ENCODE assay signal across 8 mouse cellular contexts in the genomic region with DNA sequence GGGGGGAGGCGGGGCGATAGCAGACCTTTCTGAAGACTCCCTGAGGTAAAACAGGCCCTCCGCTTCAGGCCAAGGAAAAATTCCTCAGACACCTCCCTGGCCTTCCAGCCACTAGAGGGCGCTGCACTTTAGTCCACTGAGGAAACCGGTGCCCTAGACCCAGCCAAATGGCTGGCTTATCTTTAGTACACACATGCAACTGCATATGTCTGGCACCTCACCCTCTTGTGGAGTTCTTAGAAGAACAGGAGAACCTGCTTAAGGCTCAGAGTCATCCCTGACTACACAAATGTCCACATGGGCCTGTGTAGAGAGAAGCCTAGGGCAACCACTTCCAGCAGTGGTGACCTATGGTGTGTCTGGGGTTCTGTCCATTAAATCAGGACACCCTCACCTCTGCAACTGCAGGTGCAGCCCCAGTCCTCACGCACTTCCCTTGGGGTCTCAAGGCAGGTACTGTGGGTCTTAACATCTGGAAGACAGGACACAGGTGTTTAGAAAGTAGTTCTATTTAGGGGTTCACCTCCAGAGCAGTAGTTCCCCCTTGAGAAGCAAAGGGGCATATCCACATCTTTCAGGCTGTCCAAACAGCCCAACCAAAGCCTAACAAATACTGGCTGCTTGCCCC. TPM values are rescaled to one million over a fixed set of nuclear protein-coding genes. Genes with fewer than 3 reads are reported as not detected.
DNase-seq lines count a peak whose midpoint lies in the region; ATAC-seq and TF ChIP-seq lines count a peak whose summit lies in the region.

No protein-coding gene starts in this region.

- no peak overlapping the region for H3K9ac ChIP-seq in liver, adult 2 months (ENCODE audit: low read depth, low read length)
- H3K9ac ChIP-seq in neural tube, embryonic 14.5 days (replicated peaks; ENCODE audit: low read depth, low read length) = no peak overlapping the region

- peak; percentile 28; the same call in 1 of the 2 replicates for ATAC-seq in neural tube, embryonic 14.5 days (ENCODE audit: low read depth)

- no peak overlapping the region for H3K4me2 ChIP-seq in neural tube, embryonic 14.5 days (ENCODE audit: low read depth, low read length)

- peaks cover 9% of the 10 kb centered on the region for H3K79me2 ChIP-seq in liver, adult 2 months (ENCODE audit: control insufficient read depth, insufficient read depth, low read length)

- peaks cover 10% of the 10 kb centered on the region for H3K27me3 ChIP-seq in liver, adult 2 months (ENCODE audit: control insufficient read depth, insufficient read depth, low read length)
- peaks cover 18% of the 10 kb centered on the region for H3K27me3 ChIP-seq in neural tube, embryonic 14.5 days (ENCODE audit: control insufficient read depth, insufficient read depth, low read length)

- H3K36me3 ChIP-seq in liver, adult 2 months (ENCODE audit: control insufficient read depth, insufficient read depth, low read length) = peaks cover 3% of the 10 kb centered on the region; the same call in 1 of the 2 replicates
- peaks cover 21% of the 10 kb centered on the region for H3K36me3 ChIP-seq in neural tube, embryonic 14.5 days (ENCODE audit: control insufficient read depth, insufficient read depth, low read length)

- no peaks in the 10 kb centered on the region for H3K4me1 ChIP-seq in liver, adult 2 months (ENCODE audit: control insufficient read depth, insufficient read depth, low read length)
- H3K4me1 ChIP-seq in neural tube, embryonic 14.5 days (ENCODE audit: control insufficient read depth, insufficient read depth, low read length) = peaks cover 6% of the 10 kb centered on the region; the same call in 1 of the 2 replicates

- no peaks in the 10 kb centered on the region for H3K9me3 ChIP-seq in neural tube, embryonic 14.5 days (ENCODE audit: control insufficient read depth, low read length)

- 12% methylated on average over 6 of the region's 6 CpGs for WGBS in liver, adult 2 months
- 19% methylated on average over 4 of the region's 6 CpGs for WGBS in neural tube, embryonic 14.5 days

- no peak for TF ChIP-seq POLR2A in liver, adult 2 months (IDR thresholded peaks at IDR 0.05; ENCODE audit: extremely low read depth, insufficient read depth, low read length)

- intact Hi-C loops in gastrocnemius, postnatal 36 days (cut with DNase I) = no loop called here

- no peak overlapping the region for H3K27ac ChIP-seq in liver, adult 2 months (replicated peaks; ENCODE audit: insufficient read depth, low read depth, low read length)
- no peak overlapping the region for H3K27ac ChIP-seq in neural tube, embryonic 14.5 days (ENCODE audit: low read depth, low read length)

- peak; percentile 83 for DNase-seq in 3T3-L1 (ENCODE audit: low read depth, low spot score)
- peak; percentile 90 for DNase-seq in MEL-GATA-1-ER (ENCODE audit: extremely low read depth, low read depth)
- peak; percentile 87 to 94 for DNase-seq in cerebellum, postnatal 25 days
- peak; percentile 63 to 74 for DNase-seq in gastrocnemius, postnatal 36 days
- peak; percentile 79 for DNase-seq in kidney, adult 9 months
- DNase-seq in liver, adult 2 months (ENCODE audit: extremely low read depth, low read depth, low spot score) = peak; percentile 52
- DNase-seq in testis, postnatal 10 days (ENCODE audit: low spot score) = peak; percentile 93

- H3K4me3 ChIP-seq in liver, adult 2 months (ENCODE audit: insufficient read depth, low read depth, low read length) = no peak overlapping the region
- no peak overlapping the region for H3K4me3 ChIP-seq in neural tube, embryonic 14.5 days (ENCODE audit: low read depth, low read length)

- TF ChIP-seq CTCF in liver, adult 2 months (IDR thresholded peaks at IDR 0.05; ENCODE audit: low read depth, low read length) = peak; percentile 88

RNA-seq across cellular contexts. Expression of a gene that starts 3.8 kb away (rescaled TPM):
- total RNA-seq in gastrocnemius, postnatal 36 days (2021) = under 1 TPM; 0.72 to 0.79 TPM
- total RNA-seq in liver, adult 2 months (2014; rRNA removed) = 0.09 and 0.13 TPM in 2 replicates
- 0.45 and 0.67 TPM in 2 replicates for polyA plus RNA-seq in liver, adult 2 months (2012; rRNA removed)
- 2.7 and 3.7 TPM in 2 replicates for polyA plus RNA-seq in neural tube, embryonic 14.5 days (2014; fragmentation: Nextera tagmentation; extraction: Ambion mirVana)

RNA-seq across cellular contexts. Expression of a gene that starts 8.3 kb away (rescaled TPM):
- total RNA-seq in gastrocnemius, postnatal 36 days (2021) = 100 to 1,000 TPM; 528 to 635 TPM
- 652 and 839 TPM in 2 replicates for total RNA-seq in liver, adult 2 months (2014; rRNA removed)
- 523 and 643 TPM in 2 replicates for polyA plus RNA-seq in liver, adult 2 months (2012; rRNA removed)
- polyA plus RNA-seq in neural tube, embryonic 14.5 days (2014; fragmentation: Nextera tagmentation; extraction: Ambion mirVana) = 800 and 802 TPM in 2 replicates

RNA-seq across cellular contexts. Expression of a gene that starts 23.8 kb away (rescaled TPM):
- total RNA-seq in gastrocnemius, postnatal 36 days (2021) = 1 to 10 TPM; 4.4 to 6.0 TPM
- 0.09 and 0.34 TPM in 2 replicates for total RNA-seq in liver, adult 2 months (2014; rRNA removed)
- 0.09 and 0.37 TPM in 2 replicates for polyA plus RNA-seq in liver, adult 2 months (2012; rRNA removed)
- polyA plus RNA-seq in neural tube, embryonic 14.5 days (2014; fragmentation: Nextera tagmentation; extraction: Ambion mirVana) = 1.1 and 1.3 TPM in 2 replicates

RNA-seq across cellular contexts. Expression of a gene that starts 30.6 kb away (rescaled TPM):
- total RNA-seq in gastrocnemius, postnatal 36 days (2021) = 100 to 1,000 TPM; 344 to 378 TPM
- total RNA-seq in liver, adult 2 months (2014; rRNA removed) = 82.1 and 91.1 TPM in 2 replicates
- polyA plus RNA-seq in liver, adult 2 months (2012; rRNA removed) = 215 and 222 TPM in 2 replicates
- polyA plus RNA-seq in neural tube, embryonic 14.5 days (2014; fragmentation: Nextera tagmentation; extraction: Ambion mirVana) = 69.7 and 74.6 TPM in 2 replicates

RNA-seq across cellular contexts. Expression of a gene that starts 33.8 kb away (rescaled TPM):
- total RNA-seq in gastrocnemius, postnatal 36 days (2021) = 10 to 100 TPM; 29.4 to 33.2 TPM
- total RNA-seq in liver, adult 2 months (2014; rRNA removed) = 7.7 and 12.8 TPM in 2 replicates
- polyA plus RNA-seq in liver, adult 2 months (2012; rRNA removed) = 32.7 and 42.4 TPM in 2 replicates
- polyA plus RNA-seq in neural tube, embryonic 14.5 days (2014; fragmentation: Nextera tagmentation; extraction: Ambion mirVana) = 34.9 and 36.7 TPM in 2 replicates
